Mouse (Mus musculus): ENCODE measurements around the gene Tbl2. TPM values are rescaled to one million over a fixed set of nuclear protein-coding genes. Genes with fewer than 3 reads are reported as not detected.

The Tbl2 gene
- polyA plus RNA-seq, 1 experiment: 25.0 TPM

DNA sequence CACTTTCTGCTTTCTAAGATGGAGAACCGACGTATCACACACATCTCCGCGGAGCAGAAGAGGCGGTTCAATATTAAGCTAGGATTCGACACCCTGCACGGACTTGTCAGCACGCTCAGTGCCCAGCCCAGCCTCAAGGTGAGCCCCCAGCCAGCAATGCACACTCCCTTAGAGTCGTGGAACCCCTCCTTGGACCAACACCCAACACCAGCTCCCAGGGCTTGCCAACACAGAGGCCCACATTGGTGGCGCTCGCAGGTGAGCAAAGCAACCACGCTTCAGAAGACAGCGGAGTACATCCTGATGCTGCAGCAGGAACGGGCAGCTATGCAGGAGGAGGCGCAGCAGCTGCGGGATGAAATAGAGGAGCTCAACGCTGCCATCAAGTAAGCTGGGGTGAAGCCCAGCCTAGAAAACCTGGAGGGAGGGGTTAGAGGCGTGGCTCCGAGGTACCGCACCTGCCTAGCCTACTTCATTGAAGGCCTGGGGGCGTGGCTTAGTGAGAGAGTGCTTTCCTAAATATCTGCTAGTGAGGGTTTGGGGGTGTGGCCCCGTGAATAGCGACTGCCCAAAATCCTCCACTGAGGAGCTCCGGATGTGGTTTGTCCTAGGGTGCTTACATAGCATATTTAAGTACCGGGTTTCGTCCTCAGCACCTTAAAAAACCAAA is 15.6 kb upstream of the Tbl2 start:
- no peak for TF ChIP-seq GATA1 (IDR thresholded peaks at IDR 0.05; ENCODE audit: low read length)

DNA sequence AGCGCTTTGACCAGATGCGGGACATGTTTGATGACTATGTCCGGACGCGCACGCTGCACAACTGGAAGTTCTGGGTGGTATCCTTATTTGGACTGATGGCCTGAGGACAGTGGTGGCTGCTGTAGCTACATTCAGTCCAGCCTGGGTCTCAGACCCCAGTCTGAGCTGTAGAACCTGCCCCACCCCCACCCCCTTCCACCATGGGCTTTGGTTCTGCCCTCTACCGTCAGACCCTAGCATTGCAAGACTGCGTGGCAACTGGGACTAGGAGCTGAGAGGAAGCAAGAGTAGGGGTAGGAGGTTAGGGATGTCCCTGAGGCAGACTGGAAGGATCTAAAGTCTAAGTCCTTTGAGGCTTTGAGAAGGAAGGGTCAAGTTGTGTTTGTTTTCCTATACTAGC is 14.9 kb upstream of the Tbl2 start:
- no peak for TF ChIP-seq GATA1 (IDR thresholded peaks at IDR 0.05; ENCODE audit: low read length)

DNA sequence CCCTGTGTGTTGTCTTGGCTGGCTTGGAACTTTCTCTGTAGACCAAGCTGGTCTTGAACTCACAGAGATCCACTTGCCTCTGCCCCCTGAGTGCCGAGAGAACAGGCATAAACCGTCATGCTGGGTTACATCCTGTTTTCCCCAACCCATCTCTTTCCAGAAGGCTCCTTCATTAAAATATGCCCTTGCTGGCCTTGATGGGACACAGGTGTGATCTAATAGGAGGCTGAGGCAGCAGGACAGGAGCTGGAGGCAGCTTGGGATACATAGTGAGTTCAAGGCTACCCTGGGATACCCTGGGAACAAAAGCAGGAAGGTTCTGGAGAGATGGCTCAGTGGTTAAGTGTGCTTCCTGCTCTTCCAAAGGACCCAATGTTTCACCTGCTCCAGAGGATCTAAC is 9.6 kb upstream of the Tbl2 start:
- TF ChIP-seq GATA1 (IDR thresholded peaks at IDR 0.05; ENCODE audit: low read length): no peak

DNA sequence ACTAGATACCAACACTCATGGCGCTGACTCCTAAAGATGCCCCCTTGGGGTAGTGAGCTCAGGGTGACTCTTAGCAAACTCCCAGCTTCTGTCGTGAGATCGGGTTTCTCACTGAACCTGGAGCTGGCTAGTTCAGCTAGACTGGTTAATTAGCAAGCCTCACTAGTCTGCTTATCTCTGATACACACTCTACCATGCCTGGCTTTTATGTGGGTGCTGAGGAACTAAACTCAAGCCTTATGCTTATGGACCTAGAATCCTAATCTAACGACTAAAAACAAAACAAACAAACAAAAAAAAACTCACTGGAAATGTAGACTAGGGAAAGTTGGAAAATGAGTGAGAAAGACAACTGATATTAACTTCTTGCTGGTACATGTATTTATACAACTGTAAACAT is 5.0 kb upstream of the Tbl2 start:
- no peak for TF ChIP-seq GATA1 (IDR thresholded peaks at IDR 0.05; ENCODE audit: low read length)

DNA sequence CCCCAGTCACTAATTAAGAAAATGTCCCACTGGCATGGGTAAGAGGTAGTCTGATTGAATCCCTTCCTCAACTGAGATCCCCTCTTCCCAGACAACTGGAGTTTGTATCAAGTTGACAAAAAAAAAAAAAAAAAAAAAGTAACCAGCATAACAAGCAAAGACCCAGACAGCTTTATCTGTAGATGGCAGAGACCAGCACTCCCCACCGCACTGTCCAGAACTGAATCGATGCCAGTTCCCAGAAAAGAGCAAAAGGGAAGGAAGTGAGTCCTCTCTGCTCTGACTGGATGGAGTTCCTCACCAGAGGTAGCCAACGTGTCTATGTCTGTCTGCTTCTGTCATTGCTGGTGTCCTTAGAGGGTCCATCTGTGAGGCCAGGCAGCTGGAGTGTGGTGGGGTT is 3.9 kb upstream of the Tbl2 start:
- no peak for TF ChIP-seq GATA1 (IDR thresholded peaks at IDR 0.05; ENCODE audit: low read length)

DNA sequence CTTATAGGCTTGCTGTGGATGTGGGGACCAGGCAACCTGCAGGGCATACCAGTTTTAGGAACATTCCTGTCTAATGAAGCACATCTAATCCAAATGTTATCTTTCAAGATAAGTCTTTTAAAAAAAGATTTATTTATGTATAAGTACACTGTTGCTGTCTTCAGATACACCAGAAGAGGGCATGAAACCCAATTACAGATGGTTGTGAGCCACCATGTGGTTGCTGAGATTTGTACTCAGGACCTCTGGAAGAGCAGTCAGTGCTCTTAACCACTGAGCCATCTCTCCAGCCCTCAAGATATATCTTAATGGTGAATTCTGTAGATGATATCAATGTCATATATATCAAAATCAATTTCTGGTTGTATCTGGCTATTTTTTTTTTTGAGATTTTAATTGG is 3.5 kb upstream of the Tbl2 start:
- no peak for TF ChIP-seq GATA1 (IDR thresholded peaks at IDR 0.05; ENCODE audit: low read length)

DNA sequence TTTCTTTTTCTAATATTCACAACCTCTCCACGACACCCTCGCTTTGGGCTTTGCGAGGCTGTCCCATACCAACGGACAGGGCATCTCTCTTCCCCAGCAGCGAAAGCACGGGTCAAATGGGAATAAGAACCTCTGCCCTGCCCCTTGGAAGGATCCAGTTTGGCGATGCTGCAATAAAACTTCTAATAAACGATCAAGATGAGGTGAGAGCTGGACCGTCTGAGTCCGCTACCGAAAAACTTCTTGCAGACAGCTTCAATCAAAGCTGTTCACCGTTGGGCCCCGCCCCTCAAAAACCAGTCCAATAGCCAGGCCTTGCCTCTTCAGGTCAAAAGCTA is 773 bp upstream of the Tbl2 start:
- TF ChIP-seq GATA1 (IDR thresholded peaks at IDR 0.05; ENCODE audit: low read length): no peak

DNA sequence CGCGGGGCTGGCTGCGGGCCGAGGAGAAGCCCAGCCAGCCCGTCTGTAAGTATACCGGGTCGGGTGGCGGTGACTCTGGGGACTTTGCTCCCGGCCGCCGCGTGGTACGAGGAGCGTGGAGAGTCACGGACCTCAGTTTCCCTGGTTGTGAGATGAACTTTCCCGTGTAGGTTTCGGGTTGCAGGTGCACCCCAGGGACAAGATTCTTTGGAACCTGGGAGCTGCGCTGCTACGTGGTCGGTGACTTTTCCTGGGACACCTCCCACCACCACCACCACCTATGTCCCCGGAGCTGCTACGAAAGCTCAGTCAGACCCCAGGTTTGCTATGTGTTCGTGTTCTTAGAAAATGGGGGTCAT is 342 bp downstream of the Tbl2 start:
- no peak for TF ChIP-seq GATA1 (IDR thresholded peaks at IDR 0.05; ENCODE audit: low read length)

DNA sequence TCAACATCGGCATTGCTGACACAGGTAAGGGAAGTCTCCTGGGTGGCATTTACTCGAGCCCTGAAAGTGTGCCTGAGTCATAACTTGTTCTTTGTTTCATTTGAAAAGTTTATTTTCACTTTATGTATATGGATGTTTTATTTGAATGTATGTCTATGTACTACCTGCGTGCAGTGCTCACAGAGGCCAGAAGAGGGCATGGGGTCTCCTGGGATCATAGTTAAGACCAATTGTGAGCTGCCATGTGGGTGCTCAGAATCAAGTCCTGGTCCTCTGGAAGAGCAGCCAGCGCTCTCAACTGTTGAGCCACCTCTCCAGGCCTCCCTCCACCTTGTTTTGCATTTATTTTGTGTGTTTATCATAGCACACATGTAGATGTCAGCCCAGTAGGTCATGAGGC is 7.0 kb downstream of the Tbl2 start:
- no peak for TF ChIP-seq GATA1 (IDR thresholded peaks at IDR 0.05; ENCODE audit: low read length)

DNA sequence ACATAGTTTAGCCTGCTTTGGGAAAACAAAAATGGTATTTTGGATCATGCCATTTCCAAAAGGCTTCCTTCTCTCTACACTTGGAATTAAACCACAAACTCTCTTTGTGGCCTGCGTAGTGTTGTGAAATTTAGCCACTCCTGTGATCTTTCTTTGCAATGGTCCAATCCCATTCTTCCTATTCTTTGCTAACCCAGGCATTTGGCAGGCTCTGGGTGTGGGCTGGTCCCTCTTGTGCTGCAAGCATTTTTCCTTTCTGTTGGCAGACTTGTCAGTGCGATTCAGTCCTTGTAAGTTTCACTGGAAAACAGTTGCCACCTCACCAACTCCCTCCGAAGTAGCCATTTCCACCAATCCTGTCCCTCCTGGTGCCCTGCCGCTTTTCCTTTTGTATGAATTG is 11.8 kb downstream of the Tbl2 start:
- no peak for TF ChIP-seq GATA1 (IDR thresholded peaks at IDR 0.05; ENCODE audit: low read length)

DNA sequence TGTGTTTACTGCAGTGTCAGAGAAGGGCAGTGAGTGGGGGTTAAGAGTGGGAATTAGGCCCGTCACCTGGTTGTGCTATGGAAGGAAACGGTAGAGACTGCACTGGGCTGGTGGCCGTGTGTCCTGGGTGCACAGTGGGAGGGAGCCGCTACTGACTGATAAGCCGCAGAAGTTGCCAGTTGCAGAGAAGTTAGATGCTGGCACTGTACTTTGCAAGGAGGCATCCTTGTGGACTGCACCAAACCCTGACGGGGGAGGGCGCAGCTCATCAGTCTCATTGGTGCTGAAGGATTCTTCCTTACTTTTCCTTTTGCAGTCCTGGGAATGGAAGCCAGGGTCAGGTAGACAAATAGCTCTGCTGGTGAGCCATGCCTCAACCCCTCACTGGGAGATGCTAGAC is 12.2 kb downstream of the Tbl2 start:
- no peak for TF ChIP-seq GATA1 (IDR thresholded peaks at IDR 0.05; ENCODE audit: low read length)

DNA sequence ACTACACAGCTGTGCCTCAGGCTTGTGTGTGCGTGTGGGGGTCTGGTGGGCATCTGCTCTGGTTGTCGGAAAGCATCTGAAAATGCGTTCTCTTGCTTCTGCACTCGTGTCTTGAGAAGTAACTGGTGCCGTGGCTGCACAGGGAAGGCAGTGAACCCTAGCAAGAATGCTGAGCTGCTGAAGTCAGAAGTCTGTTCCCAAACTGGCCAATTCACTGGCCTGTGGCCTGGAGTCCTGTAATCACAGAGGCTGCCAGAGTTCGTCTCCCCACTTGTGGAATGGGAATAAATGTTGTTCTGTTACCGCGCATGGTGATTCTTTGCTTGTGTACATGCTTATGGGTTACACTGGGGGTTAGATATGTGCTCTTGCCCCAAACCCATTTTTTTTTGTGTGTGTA is 12.9 kb downstream of the Tbl2 start:
- no peak for TF ChIP-seq GATA1 (IDR thresholded peaks at IDR 0.05; ENCODE audit: low read length)

DNA sequence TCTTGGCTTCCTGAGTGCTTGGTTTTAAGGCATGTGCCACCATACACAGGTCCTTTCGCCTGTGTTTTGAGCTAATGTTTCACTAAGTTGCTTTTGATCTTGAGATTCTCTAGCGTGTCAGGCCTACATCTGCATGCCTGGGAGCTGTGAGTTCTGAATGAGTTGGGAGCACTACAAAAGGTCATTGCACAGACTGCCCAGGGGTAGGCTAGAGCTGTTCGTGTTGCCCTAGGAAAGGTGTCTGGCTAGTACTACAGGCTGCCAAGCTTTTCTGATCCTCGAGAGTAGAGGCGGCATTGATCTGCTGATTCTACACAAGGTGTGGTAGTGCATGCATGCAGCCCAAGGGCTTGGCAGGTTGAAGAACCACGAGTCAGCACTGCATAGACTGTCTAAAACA is 13.4 kb downstream of the Tbl2 start:
- TF ChIP-seq GATA1 (IDR thresholded peaks at IDR 0.05; ENCODE audit: low read length): no peak

DNA sequence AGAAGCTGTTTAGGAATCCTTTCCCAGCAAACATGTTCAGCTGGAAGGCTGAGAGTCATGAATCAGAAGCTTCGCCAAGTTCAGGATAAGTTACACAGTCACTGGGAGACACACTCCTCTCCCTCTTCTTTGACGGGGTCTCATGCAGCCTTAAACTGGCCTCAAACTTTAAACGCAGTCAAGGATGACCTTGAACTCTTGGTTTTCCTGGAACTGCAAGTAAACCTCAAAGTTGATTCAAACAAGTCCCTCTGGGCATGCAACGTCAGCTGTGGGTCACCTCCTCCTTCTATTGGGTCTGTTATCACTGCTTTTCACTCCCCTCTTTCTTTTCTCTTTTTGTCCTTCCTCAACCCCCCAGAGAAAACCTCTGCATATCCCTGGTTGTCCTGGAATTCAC is 17.5 kb downstream of the Tbl2 start:
- no peak for TF ChIP-seq GATA1 (IDR thresholded peaks at IDR 0.05; ENCODE audit: low read length)

DNA sequence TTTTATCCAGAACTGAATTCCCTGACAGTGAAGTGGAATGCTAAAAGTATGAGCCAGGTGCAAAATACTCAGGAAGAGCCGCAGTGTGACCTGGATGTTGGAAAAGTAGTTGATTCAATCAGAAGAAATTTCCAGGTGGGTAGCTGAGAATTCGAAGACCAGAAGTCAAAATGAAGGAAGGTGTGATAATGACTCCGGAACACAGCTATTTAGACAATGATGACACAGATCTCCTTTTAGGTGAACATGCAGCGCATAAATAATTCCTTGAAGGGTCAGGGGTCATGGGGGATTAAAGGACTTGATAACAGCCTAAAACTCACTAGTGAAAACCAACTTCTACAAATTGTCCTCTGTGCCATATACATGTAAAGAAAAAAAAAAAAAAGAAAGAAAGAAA is 18.0 kb downstream of the Tbl2 start:
- no peak for TF ChIP-seq GATA1 (IDR thresholded peaks at IDR 0.05; ENCODE audit: low read length)

DNA sequence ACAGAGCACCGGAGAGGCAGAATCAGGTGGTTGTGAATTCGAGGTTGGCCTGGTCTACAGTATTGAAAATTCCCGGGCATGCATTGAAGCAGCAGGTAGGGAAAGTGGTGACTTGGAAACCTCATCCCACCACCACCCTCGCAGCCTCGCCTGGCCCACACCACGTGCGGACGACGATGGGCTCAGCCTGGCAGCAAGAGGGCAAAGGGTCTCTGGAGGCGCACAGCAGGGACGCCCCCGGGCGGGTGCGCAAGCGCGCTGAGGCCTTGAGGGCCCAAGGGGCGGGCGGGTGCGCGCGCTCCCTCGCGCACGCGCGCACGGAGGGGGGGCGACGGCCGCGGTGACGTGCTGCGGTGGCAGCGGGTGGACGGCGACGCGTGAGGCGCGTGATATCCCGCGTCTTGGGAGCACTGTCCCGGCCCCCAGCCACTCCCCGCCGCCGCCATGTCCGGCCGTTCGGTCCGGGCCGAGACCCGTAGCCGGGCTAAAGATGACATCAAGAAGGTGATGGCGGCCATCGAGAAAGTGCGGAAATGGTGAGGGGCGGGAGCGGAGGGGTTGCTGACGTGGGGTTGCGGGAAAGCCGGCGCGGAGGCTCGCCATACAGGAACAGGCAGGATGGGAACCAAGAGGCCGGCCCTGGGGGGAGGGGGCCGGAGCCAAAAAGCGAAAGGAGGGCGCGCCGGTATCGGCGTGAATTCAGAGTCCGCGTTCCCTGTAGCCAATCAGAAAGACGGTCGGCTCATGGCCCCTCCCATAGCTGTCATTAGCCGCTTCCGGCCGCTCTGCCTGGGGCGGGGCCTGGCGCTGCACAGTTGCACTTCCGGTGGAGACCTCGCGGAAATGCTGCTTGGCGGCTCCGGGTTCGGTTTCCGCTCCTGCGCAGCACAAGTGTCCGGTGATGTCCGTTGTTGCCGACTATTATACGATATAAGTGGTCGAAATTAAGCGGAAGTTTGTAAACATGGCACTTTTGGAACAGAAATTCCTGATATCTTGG is 18.9 kb downstream of the Tbl2 start, which contains the start of gene Bcl7b:
Gene Bcl7b, plus strand, starts transcription at position 221 of the 1,000 bp plus-strand sequence.
- no peak for TF ChIP-seq GATA1 (IDR thresholded peaks at IDR 0.05; ENCODE audit: low read length)

DNA sequence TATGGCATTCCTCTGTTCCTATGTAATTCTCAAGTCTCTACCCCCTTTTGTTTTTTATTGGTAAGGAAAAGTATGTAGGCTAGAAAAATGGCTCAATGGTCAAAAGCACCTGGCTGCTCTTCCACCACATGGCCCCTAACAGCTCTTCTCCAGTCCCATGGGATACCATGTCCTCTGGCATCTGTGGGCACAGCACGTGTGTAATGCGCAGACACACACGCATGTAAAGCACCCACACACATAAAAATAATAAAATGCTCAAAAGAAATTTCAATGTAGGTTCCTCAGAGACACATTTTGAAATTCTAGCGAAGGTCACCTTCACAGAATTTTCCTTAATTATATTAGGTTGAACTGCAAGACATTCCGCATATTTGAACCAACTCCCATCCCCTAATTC is 20.0 kb downstream of the Tbl2 start:
- TF ChIP-seq GATA1 (IDR thresholded peaks at IDR 0.05; ENCODE audit: low read length): no peak

Measured in G1E-ER4 (cell line).